Mouse (Mus musculus): ENCODE measurements around the gene Uevld.

Uevld gene

DNA sequence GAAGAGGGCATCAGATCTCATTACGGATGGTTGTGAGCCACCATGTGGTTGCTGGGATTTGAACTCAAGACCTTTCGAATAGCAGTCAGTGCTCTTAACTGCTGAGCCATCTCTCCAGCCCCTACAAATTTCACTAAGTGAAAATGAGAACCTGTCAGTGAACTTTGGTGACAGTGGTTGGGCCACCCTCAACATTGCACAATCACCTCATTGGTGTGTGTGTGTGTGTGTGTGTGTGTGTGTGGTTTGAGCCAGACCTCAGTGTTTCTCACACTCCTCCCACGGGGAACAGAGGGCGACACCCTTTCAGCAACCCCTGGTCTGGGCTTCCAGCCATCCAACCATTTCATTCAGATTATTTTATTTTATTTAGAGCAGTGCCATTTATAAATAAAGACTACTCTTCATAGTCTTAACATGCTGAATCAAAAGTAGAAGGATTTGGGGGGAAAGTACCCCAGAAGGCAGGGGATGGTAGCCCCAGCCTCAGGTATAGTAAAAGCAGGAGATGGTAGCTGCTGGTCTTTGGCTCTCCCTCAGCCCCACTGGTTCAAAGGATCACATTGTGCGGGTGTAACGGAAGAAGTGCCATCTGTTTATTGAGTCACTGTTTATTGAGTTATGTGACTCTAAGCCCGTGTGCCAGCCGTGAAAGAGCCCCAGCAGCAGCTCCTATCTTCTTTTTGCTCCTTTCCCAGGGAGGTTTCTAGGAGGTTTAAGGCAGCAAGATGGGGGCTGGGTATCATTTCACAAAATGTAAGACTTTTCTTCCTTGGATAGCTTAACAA, 27.6 kb upstream of the Uevld start:
- ChIA-PET POLR2A (interaction anchor here in 2 of 4 experiments (0.9 to 1.2 kb wide), 2 partner anchors 12 to 23 kb away, joined by 3 read pairs; partner anchors contain the start of gene Spty2d1 (in 1 of the 2)), CTCF (interaction anchor here in 1 of 4 experiments (0.7 kb wide), 1 partner anchor 98 kb away, joined by 3 read pairs; no protein-coding TSS in a partner anchor)

- POLR2A ChIA-PET = no interaction called here
Observed at GRCm38 (mm10) chr7:46983280-46983679, 25.0 kb upstream of the Uevld start, which contains the start of gene Gm9999. Gene Gm9999, plus strand, starts transcription at chr7:46983580.

DNA sequence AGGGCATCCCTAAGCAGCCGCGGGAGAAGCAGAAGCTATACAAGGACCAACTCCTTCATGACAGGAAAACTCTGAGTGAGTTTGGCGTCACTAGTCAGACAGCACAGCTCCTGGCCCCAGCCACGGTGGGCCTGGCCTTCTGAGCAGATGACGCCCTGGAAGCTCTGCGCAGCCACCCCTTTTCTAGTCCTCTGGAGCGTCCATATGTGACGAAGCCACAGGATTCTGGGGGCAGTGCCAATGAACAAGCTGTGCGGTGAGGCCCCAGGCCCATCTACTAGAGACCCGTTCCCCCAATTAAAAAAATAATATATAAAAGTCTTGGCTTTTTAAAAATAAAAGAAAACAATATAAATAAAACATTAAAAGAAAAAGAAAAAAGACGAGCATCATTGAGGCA, 17.1 kb upstream of the Uevld start:
- POLR2A ChIA-PET = no interaction called here

More at GRCm38 (mm10) chr7:46983280-46983679, 25.0 kb upstream of the Uevld start, which contains the start of gene Gm9999:
- CTCF ChIA-PET = no interaction called here

DNA sequence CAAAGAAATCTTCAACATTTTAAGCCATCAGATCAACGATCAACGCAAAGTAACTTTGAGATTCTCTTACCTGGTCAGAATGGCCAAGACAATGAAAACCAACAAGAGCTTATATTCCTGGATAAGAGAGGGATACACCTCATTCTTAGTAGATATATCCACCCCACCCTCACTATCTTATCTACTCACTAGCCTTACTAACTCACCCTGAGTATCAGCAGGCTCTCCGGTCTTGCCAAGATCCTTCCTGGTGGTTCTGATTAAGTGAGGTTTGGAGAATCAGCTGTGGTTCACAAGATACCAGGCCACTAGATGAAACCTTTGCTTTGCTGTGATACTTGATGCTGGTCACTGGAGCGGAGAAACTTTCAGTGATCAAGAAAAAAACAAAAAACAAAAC, 16.3 kb upstream of the Uevld start:
- CTCF ChIA-PET = interaction anchor here in 1 of 4 experiments (0.6 kb wide), 1 partner anchor 19 kb away, joined by 3 read pairs; no protein-coding TSS in a partner anchor
- POLR2A ChIA-PET = no interaction called here

More for the DNA sequence above, 17.1 kb upstream of the Uevld start:
- CTCF ChIA-PET = interaction anchor here in 1 of 4 experiments (0.6 to 1.5 kb wide), 3 partner anchors 41 to 180 kb away, joined by 3 read pairs; no protein-coding TSS in a partner anchor

DNA sequence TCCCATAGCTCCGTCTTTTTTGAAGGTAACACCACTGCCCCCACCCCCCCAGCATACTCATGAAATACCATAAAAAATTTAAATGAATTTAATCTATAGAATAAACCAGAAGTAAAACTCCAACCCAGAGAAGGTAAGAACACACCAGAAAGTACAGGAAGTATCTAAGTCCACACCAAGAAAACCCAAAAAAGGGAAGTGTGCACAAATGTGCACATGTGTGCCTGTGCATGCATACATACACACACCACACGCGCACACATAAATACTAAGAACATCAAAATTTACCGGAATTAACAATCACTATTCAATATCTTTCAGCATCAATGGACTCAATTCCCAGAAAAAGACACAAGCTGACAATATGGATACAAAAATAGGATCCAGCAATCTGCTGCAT, 11.6 kb upstream of the Uevld start:
- POLR2A ChIA-PET = interaction anchor here in 1 of 4 experiments (0.6 kb wide), 1 partner anchor 26 kb away, joined by 3 read pairs; no protein-coding TSS in a partner anchor
- CTCF ChIA-PET = no interaction called here

GRCm38 (mm10) chr7:46964070-46964469, 5.7 kb upstream of the Uevld start:
- ChIA-PET CTCF (interaction anchor here in 2 of 4 experiments (1.5 to 1.9 kb wide), 2 partner anchors 52 to 187 kb away, joined by 7 read pairs; no protein-coding TSS in a partner anchor), POLR2A (no interaction called here)

DNA sequence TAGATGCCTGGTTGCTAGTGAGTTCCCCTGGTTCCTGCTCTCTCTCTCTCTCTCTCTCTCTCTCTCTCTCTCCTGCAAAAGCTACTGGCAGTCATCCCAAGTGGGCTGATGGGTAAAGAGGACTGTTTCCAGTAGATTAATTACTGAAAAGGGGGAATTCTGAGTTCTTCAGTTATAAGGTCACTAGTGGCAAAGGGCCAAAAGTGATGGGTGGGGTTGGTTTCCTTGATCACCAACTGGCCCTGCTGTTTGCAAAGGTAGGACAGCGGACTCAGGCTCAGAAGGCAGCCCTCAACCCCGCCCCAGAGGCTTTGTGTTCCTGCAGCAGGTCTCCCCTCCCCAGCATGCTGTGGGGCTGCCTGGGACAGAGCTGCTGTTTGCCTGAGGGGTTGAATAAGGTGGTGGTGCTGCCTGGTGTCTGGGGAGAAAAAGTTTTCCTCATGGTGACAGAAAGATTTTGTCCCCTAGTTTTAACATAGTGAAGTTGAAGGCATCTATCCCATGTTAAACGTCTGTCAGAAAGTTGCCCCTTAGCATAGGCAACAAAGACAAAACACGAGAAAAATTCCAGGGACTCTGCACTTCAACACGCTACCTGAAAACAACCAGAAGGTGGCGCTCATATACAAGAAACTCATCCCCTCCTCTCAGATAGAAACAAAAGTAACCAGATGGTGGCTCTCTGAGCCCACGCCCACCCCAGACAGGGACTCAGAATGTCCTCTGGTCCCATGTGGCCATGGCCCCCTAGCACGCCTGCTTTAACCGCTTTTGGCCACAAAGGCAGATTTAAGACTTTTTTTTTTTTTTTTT, 4.7 kb upstream of the Uevld start:
- ChIA-PET CTCF (interaction anchor here (0.6 to 1.9 kb wide), 12 partner anchors 26 to 188 kb away, joined by 3 to 7 read pairs (median 3); no protein-coding TSS in a partner anchor), POLR2A (interaction anchor here in 2 of 4 experiments (0.7 to 2.3 kb wide), 2 partner anchors 43 to 181 kb away, joined by 3 to 5 read pairs; partner anchors contain the start of gene Tsg101 (in 1 of the 2))

GRCm38 (mm10) chr7:46962132-46962531, 3.8 kb upstream of the Uevld start:
- CTCF ChIA-PET = interaction anchor here in 3 of 4 experiments (0.5 to 1.6 kb wide), 4 partner anchors 27 to 115 kb away, joined by 3 to 8 read pairs (median 3); no protein-coding TSS in a partner anchor
- POLR2A ChIA-PET = interaction anchor here in 1 of 4 experiments (2.3 kb wide), 1 partner anchor 42 kb away, joined by 5 read pairs; the partner anchor contains the start of gene Tsg101

GRCm38 (mm10) chr7:46960991-46961390, 2.7 kb upstream of the Uevld start:
- ChIA-PET POLR2A (interaction anchor here in 2 of 4 experiments (1.1 to 2.3 kb wide), 2 partner anchors 25 to 41 kb away, joined by 4 to 5 read pairs; partner anchors contain the start of gene Tsg101 (in 1 of the 2)), CTCF (interaction anchor here in 1 of 4 experiments (1.1 to 1.2 kb wide), 2 partner anchors 38 to 59 kb away, joined by 3 read pairs; no protein-coding TSS in a partner anchor)

GRCm38 (mm10) chr7:46958853-46959252, 526 bp upstream of the Uevld start:
- CTCF ChIA-PET = interaction anchor here in 3 of 4 experiments (0.5 to 0.9 kb wide), 9 partner anchors 16 to 1011 kb away, joined by 3 to 10 read pairs (median 3); partner anchors contain the start of gene Saal1 (in 1 of the 3)
- POLR2A ChIA-PET = interaction anchor here in 3 of 4 experiments (0.7 to 1.6 kb wide), 14 partner anchors 10 to 105 kb away, joined by 3 to 7 read pairs (median 4); partner anchors contain the start of genes Tsg101 (in 2 of the 3), Spty2d1 (in 1 of the 3) and Tmem86a (in 1 of the 3)

- ChIA-PET CTCF (interaction anchor here in 3 of 4 experiments (0.6 to 0.7 kb wide), 4 partner anchors 14 to 1147 kb away, joined by 3 to 5 read pairs (median 4); no protein-coding TSS in a partner anchor), POLR2A (interaction anchor here in 1 of 4 experiments (0.9 kb wide), 1 partner anchor 25 kb away, joined by 4 read pairs; no protein-coding TSS in a partner anchor)
Observed at GRCm38 (mm10) chr7:46935847-46936246, 22.5 kb downstream of the Uevld start.

- CTCF ChIA-PET = no interaction called here
- POLR2A ChIA-PET = interaction anchor here in 1 of 4 experiments (1.4 kb wide), 1 partner anchor 17 kb away, joined by 3 read pairs; no protein-coding TSS in a partner anchor
Observed at GRCm38 (mm10) chr7:46934788-46935187, 23.5 kb downstream of the Uevld start.

- ChIA-PET POLR2A (interaction anchor here in 1 of 4 experiments (1.8 kb wide), 1 partner anchor 11 kb away, joined by 8 read pairs; the partner anchor contains the start of gene Tsg101), CTCF (interaction anchor here in 3 of 4 experiments (0.6 to 1.0 kb wide), 3 partner anchors 10 to 187 kb away, joined by 3 to 5 read pairs (median 3); no protein-coding TSS in a partner anchor)
Observed at GRCm38 (mm10) chr7:46931370-46931769, 27.0 kb downstream of the Uevld start.

DNA sequence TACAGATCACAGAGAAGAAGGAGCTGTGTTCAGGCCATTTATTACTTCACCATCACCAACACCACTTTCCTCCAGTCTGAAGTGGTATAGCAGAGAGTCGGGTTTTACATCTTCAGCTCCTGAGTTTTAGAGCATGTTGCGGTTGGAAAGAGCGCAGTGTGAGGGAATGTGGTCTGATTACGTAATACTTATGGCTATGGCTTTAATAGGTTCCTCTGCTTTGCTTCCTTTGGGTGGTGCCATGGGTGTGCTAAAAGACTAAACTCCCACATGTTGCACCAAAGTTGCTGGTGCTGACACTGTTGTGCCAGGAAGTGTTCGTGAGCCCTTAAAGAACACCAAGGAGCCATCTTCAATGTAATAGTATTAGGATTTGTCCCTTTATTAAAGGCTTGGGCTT, 30.0 kb downstream of the Uevld start:
- CTCF ChIA-PET = no interaction called here
- POLR2A ChIA-PET = interaction anchor here in 1 of 4 experiments (1.4 to 2.4 kb wide), 2 partner anchors 8 to 10 kb away, joined by 3 to 12 read pairs; partner anchors contain the start of gene Tsg101

DNA sequence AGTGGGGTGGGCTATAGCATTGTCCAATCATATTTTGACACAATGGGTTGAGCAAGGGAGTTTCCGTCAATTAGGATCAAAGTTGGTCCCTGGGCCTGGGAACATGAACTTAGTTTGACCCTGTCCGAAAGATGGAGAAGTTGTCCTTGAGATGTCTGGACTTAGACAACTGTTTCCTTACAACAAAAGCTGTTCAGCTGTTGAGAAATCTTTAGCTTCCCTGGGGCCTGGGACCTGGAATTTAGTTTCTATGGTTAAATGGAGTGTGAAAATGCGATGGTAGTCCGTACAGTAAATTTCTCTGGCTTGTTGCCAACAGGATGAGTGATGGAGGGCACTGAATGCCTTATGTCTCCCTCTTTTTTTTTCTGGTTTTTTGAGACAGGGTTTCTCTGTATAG, 36.3 kb downstream of the Uevld start:
- POLR2A ChIA-PET = interaction anchor here in 1 of 4 experiments (0.6 to 1.2 kb wide), 2 partner anchors 160 to 1978 kb away, joined by 3 to 7 read pairs; no protein-coding TSS in a partner anchor

DNA sequence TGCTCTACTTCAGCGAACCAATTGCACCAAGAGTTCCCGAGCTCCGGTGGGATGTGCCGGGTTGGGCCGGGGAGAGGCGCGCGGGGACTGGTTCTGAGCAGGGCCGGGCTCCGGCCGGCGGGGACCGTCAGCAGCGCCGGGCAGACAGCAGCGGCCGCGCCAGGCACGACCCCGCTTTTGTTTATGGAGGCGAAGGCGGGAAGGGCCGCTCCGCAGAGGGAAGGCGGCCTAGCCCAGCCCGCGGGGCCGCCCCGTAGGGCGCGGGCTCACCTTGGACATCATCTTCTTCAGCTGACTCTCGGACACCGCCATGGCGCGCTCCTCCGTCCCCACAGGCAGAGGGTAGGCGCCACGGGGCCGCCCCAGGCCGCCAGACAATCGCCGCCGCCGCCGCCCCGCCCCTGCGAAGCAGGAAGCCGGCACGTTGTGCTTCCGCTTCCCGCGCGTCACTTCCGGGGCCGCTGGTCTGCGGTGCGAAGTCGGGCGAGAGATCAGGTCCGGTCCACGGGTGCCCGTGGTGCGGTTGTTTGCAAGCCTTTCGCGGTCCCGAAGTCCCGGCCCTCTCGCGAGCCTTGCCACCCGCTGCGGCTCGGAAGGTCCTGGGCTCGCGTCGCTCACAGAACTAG, 38.7 kb downstream of the Uevld start, which contains the start of gene Tsg101:
Tsg101 (minus strand) TSS at position 419 of the 626 bp plus-strand sequence.
- POLR2A ChIA-PET = interaction anchor here (0.6 to 2.2 kb wide), 17 partner anchors 9 to 89 kb away, joined by 3 to 12 read pairs (median 4); partner anchors contain the start of gene Uevld (in 2 of the 4)
- CTCF ChIA-PET = interaction anchor here in 1 of 4 experiments (0.6 kb wide), 1 partner anchor 200 kb away, joined by 3 read pairs; no protein-coding TSS in a partner anchor

More for the DNA sequence above, 36.3 kb downstream of the Uevld start:
- CTCF ChIA-PET = interaction anchor here in 1 of 4 experiments (0.6 kb wide), 1 partner anchor 14 kb away, joined by 3 read pairs; no protein-coding TSS in a partner anchor

Data from embryonic stem cell, embryonic (primary cell).